Mouse (Mus musculus): ENCODE measurements around the gene Serpina3i. TPM values are rescaled to one million over a fixed set of nuclear protein-coding genes. Genes with fewer than 3 reads are reported as not detected.

Serpina3i gene
- polyA plus RNA-seq, 1 experiment: not detected

DNA sequence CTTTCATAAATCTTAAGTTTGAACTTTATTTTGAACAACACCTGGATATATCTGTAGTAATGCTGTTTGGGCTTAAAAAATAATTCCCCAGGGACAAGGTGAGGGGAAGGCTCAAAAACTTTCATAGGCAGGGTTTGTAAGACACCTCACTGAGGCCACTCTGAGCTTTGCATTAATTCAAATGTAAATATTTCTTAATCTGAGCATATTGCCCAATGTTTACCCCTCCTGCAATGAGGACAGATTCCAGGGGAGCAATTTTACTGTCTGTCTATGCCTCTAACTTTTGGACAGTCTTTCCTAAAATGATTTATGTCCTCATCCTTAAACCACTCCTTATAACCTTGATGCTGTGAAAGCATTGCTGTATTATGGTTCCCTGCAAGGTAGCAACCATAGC, 25.4 kb downstream of the Serpina3i start:
- H3K4me1 ChIP-seq (ENCODE audit: control insufficient read depth, insufficient read depth, low read length): no peaks in the 10 kb centered on the region
- no peak overlapping the region for H3K4me3 ChIP-seq (ENCODE audit: insufficient read depth, low read length)
- H3K27ac ChIP-seq (ENCODE audit: insufficient read depth, low read length): no peak overlapping the region
- no peak for TF ChIP-seq POLR2A (IDR thresholded peaks at IDR 0.05; ENCODE audit: extremely low read depth, insufficient read depth, low read length)
- TF ChIP-seq CTCF (IDR thresholded peaks at IDR 0.05; ENCODE audit: extremely low read depth, insufficient read depth, low read length): no peak

DNA sequence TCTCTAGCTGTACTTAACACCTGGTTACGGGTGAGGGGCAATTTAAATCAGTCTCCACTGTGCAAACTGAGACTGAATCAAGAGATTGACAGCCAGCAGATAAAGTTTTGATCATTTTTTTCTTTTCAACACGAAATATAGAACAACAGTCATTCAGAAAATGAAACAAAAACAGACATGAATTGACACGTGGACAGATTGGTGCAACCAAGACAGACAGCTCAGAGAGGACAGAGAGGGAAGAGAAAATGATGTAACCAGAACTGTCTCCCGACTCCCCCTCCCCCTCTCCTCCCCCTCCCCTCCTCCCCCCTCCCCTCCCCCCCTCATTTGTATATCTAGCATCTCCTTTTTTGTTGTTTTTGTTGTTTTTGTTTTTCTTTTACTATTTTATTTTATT, 26.9 kb downstream of the Serpina3i start:
- Histone ChIP-seq H3K4me1 (ENCODE audit: control insufficient read depth, insufficient read depth, low read length) (no peaks in the 10 kb centered on the region), H3K4me3 (ENCODE audit: insufficient read depth, low read length) (no peak overlapping the region), H3K27ac (ENCODE audit: insufficient read depth, low read length) (no peak overlapping the region)
- no peak for TF ChIP-seq CTCF (IDR thresholded peaks at IDR 0.05; ENCODE audit: extremely low read depth, insufficient read depth, low read length)
- no peak for TF ChIP-seq POLR2A (IDR thresholded peaks at IDR 0.05; ENCODE audit: extremely low read depth, insufficient read depth, low read length)

DNA sequence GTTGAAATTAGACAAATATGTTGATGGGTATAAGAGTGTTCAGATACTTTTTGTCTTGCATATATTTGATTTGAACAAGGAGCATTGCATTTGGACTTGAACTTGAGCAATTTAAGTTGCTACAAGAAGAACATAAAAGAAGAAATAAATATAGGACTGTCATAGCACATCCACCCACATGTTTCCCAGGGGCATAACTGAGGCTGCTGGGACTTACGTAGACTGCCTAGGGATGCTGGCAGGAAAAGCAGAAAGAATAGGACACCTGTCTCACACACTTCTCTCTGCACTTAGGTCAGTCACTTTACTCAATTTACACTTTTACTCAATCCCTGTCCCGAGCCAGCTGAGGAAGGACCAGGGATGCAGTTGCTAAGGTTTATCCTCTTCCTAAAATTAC, 31.0 kb downstream of the Serpina3i start:
- TF ChIP-seq POLR2A (IDR thresholded peaks at IDR 0.05; ENCODE audit: extremely low read depth, insufficient read depth, low read length) (no peak), CTCF (IDR thresholded peaks at IDR 0.05; ENCODE audit: extremely low read depth, insufficient read depth, low read length) (no peak)
- no peak overlapping the region for H3K27ac ChIP-seq (ENCODE audit: insufficient read depth, low read length)
- H3K4me1 ChIP-seq (ENCODE audit: control insufficient read depth, insufficient read depth, low read length): no peaks in the 10 kb centered on the region; the same call in 1 of the 2 replicates
- H3K4me3 ChIP-seq (ENCODE audit: insufficient read depth, low read length): no peak overlapping the region

DNA sequence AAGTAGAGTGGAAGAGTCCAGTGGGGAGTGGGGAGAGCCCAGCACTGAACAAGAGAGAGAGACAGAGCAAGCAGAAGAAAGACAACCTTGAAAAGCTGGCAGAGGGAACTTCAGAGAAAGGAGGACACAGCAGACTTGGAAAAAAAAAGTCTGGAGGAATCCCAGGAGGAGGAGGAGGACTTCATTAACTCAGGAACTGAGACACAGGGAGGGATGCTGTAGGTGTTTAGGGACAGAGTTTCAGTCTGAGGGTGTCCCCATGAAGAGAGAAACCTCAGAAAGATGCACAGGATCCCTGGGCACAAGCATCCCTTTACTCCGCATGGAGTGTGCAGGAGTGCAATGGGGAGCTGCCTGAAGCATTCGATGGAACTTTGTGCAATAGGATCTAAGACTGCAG, 35.1 kb downstream of the Serpina3i start:
- H3K4me3 ChIP-seq (ENCODE audit: insufficient read depth, low read length): no peak overlapping the region
- no peak overlapping the region for H3K27ac ChIP-seq (ENCODE audit: insufficient read depth, low read length)
- H3K4me1 ChIP-seq (ENCODE audit: control insufficient read depth, insufficient read depth, low read length): no peaks in the 10 kb centered on the region; the same call in 1 of the 2 replicates
- no peak for TF ChIP-seq POLR2A (IDR thresholded peaks at IDR 0.05; ENCODE audit: extremely low read depth, insufficient read depth, low read length)
- no peak for TF ChIP-seq CTCF (IDR thresholded peaks at IDR 0.05; ENCODE audit: extremely low read depth, insufficient read depth, low read length)

DNA sequence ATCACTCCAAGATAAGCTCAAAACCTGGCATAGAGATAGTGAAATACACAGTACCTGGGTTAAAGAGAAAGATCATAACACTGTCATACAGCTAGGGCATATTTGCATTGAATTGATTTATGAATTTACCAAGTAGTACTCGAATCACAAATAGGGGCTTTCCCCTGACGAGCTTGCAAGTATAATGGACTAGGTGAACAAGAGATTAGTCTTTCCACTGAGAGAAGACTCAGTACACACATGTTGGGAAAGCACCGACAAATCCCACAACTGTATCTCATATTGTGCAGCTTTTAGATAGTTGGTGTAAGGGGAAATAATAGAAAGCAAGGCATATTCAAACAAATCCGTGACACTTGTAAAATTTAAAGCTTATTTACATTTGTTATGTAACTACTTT, 43.1 kb downstream of the Serpina3i start:
- H3K4me3 ChIP-seq (ENCODE audit: insufficient read depth, low read length): no peak overlapping the region
- no peak for TF ChIP-seq CTCF (IDR thresholded peaks at IDR 0.05; ENCODE audit: extremely low read depth, insufficient read depth, low read length)
- no peak for TF ChIP-seq POLR2A (IDR thresholded peaks at IDR 0.05; ENCODE audit: extremely low read depth, insufficient read depth, low read length)
- no peaks in the 10 kb centered on the region for H3K4me1 ChIP-seq (ENCODE audit: control insufficient read depth, insufficient read depth, low read length)
- H3K27ac ChIP-seq (ENCODE audit: insufficient read depth, low read length): no peak overlapping the region

DNA sequence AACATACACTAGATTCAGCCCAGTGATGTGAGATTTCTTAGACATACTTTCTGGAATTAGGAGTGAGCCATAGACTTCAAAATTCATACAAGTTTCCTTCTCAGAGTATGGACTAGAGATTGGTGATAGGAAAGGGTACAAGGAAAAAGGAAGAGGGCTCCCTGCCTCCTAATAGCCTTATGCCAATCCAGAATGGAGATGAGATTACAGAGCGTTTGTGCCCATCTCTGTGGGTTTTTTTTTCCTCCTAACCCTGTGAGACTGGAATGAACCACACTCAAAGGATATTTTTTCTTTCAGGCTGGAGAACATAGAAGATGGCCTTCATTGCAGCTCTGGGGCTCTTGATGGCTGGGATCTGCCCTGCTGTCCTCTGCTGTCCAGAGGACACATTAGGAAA, 51.3 kb downstream of the Serpina3i start, which contains the start of gene Serpina3j:
Gene Serpina3j (plus strand): TSS at position 301 of the 400 bp plus-strand sequence.
- no peaks in the 10 kb centered on the region for H3K4me1 ChIP-seq (ENCODE audit: control insufficient read depth, insufficient read depth, low read length)
- H3K4me3 ChIP-seq (ENCODE audit: insufficient read depth, low read length): no peak within 1 kb of the TSS
- no peak within 1 kb of the TSS for H3K27ac ChIP-seq (ENCODE audit: insufficient read depth, low read length)
- TF ChIP-seq CTCF (IDR thresholded peaks at IDR 0.05; ENCODE audit: extremely low read depth, insufficient read depth, low read length) (no peak), POLR2A (IDR thresholded peaks at IDR 0.05; ENCODE audit: extremely low read depth, insufficient read depth, low read length) (no peak)

Other genes with a start within 250 kb of the Serpina3i start
- 0.04 and 3.8 TPM in 2 replicates for gene Serpina9, start 249.4 kb upstream of the Serpina3i start, polyA plus RNA-seq (2012; rRNA removed)
- gene Serpina12, start 218.7 kb upstream of the Serpina3i start, polyA plus RNA-seq (2012; rRNA removed): 0.04 TPM in 1 of 2 replicates, not detected in the other
- gene Serpina5, start 162.0 kb upstream of the Serpina3i start, polyA plus RNA-seq (2012; rRNA removed): not detected in 2 replicates
- gene Serpina3a, start 150.4 kb upstream of the Serpina3i start, polyA plus RNA-seq (2012; rRNA removed): not detected in 2 replicates
- gene Serpina3b, start 135.1 kb upstream of the Serpina3i start, polyA plus RNA-seq (2012; rRNA removed): not detected in 2 replicates
- 0.04 TPM in 2 replicates for gene Serpina3c, start 109.3 kb upstream of the Serpina3i start, polyA plus RNA-seq (2012; rRNA removed)
- not detected in 2 replicates for gene Serpina3f, start 48.6 kb upstream of the Serpina3i start, polyA plus RNA-seq (2012; rRNA removed)
- 0.23 and 0.26 TPM in 2 replicates for gene Serpina3g, start 26.9 kb upstream of the Serpina3i start, polyA plus RNA-seq (2012; rRNA removed)
- gene Serpina3j, start 51.4 kb downstream of the Serpina3i start, polyA plus RNA-seq (2012; rRNA removed): not detected in 2 replicates
- not detected in 2 replicates for gene Serpina3k, start 75.4 kb downstream of the Serpina3i start, polyA plus RNA-seq (2012; rRNA removed)
- not detected in 2 replicates for gene Serpina3m, start 75.4 kb downstream of the Serpina3i start, polyA plus RNA-seq (2012; rRNA removed)
- gene Serpina3n, start 143.6 kb downstream of the Serpina3i start, polyA plus RNA-seq (2012; rRNA removed): 9.7 and 19.6 TPM in 2 replicates
- not detected in 2 replicates for gene Gsc, start 210.2 kb downstream of the Serpina3i start, polyA plus RNA-seq (2012; rRNA removed)